Mouse (Mus musculus) erythroblast, embryonic 14.5 days (primary cell): Measurements from ENCODE around the gene Supt7l.

Source experiments
- GATA1 ChIP-seq: IDR thresholded peaks from 2 replicates; pipeline ENCODE4 v1.6.1; 2012; ENCODE audit warnings: low read length, inconsistent platforms, mixed read lengths
- TAL1 ChIP-seq: IDR thresholded peaks from 3 replicates; pipeline ENCODE4 v1.6.1; 2012; ENCODE audit warnings: low read length, inconsistent platforms, mixed read lengths

GRCm38 (mm10) chr5:31492031-31492430, 35.6 kb downstream of the Supt7l start:
- TF ChIP-seq GATA1 (no peak), TAL1 (no peak)
